Mouse (Mus musculus): ENCODE data around the gene Fam131b.

GRCm38 (mm10) chr6:42364607-42365006, 40.2 kb upstream of the Fam131b start:
- TF ChIP-seq CTCF (IDR thresholded peaks at IDR 0.05) = no peak
- TF ChIP-seq EP300 (IDR thresholded peaks at IDR 0.05; ENCODE audit: insufficient read depth, low read depth, low read length) = no peak
